Mouse (Mus musculus) liver, adult 2 months (tissue): ENCODE results near the gene Zfp704.
"Not testable (repeated sequence)": the region's sequence is repeated elsewhere in the genome, so short reads cannot be mapped to it uniquely, and the experiment has no call there.

ENCODE experiments used
- CTCF ChIP-seq: fragments of 200-500 bp; IDR thresholded peaks from 2 replicates; pipeline ENCODE4 v1.5.1; 2011; ENCODE audit warnings: low read depth, low read length, control low read depth
- POLR2A ChIP-seq: fragments of 200-500 bp; IDR thresholded peaks from 2 replicates; pipeline ENCODE4 v1.6.1; 2011; ENCODE audit warnings: low read length, control low read depth; ENCODE audit not compliant: insufficient read depth; ENCODE audit errors: extremely low read depth

- not testable (repeated sequence) for TF ChIP-seq CTCF, POLR2A
These were observed 40.2 kb downstream of the Zfp704 start for GRCm38 (mm10) chr3:9569706-9570105.
